Mouse (Mus musculus): Measurements from ENCODE around the gene Atp2b2. TPM values are rescaled to one million over a fixed set of nuclear protein-coding genes. Genes with fewer than 3 reads are reported as not detected.

Gene Atp2b2
- polyA plus RNA-seq, 1 experiment from 2014 or later, result 0.09 TPM

DNA sequence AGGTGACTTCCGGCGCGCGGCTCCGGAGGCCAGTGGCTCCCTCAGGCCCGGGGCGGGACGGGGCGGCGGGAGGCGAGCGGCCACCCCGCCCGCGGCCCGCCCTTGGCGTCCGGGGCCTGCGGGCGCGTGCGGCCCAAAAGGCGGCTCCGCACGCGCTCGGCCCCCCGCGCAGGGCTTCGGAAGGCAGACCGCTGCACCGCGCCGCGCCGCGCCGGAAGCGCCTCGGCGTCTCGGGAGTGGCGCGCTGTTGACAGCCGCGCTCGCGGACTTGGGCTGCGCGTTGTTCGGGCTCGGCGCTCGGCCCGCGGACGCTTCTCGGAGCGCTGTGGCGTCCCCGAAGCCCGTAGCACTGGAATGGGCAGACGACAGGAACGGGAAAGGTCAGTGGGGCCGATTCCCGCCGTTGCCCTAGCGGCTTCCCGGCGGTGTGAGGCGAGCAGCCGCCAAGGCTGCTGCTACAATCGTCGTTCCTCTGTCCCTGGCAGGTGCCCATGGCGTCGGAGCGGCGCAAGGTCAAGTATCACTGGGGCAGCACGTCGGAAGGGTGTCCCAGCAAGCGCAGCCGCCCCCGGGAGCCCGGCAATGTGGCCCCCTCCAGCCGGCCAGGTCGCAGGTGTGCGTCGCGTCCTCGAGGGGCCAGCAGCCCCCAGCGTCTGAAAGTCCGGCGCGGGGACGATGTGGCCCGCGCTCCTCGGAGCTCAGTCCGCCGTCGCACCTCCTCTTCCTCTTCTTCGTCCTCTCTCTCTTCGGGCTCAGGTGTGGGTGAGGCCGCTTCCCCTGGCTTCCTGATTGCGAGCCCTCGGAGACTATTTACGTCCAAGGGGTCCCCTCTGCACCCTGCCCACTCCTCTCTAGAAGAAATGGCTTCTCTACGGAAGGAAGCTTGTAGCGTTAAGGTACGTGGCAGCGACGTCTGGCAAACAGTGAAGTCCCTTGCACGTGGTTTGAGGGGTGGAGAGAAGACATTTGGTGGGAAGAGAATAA is 344.9 kb downstream of the Atp2b2 start:
- Histone ChIP-seq H3K4me2 (peak overlapping the region; percentile 96), H3K27ac (ENCODE audit: low read depth) (peak overlapping the region; percentile 89), H3K4me1 (ENCODE audit: insufficient read depth) (peaks cover 5% of the 10 kb centered on the region; the same call in 1 of the 2 replicates), H3K36me3 (ENCODE audit: insufficient read depth) (peaks cover 26% of the 10 kb centered on the region), H3K4me3 (ENCODE audit: low read depth, low read length) (peak overlapping the region; percentile 93), H3K27me3 (ENCODE audit: insufficient read depth, low read length) (no peaks in the 10 kb centered on the region), H3K9ac (peak overlapping the region; percentile 80), H3K9me3 (ENCODE audit: low read depth, low read length) (no peaks in the 10 kb centered on the region)
- WGBS, result under 1% methylated on average over 95 of the region's 113 CpGs
- peak; percentile 72 for DNase-seq
- TF ChIP-seq CTCF (IDR thresholded peaks at IDR 0.05; ENCODE audit: low read depth), result no peak
- no peak; the same call in 1 of the 2 replicates for ATAC-seq (ENCODE audit: insufficient read depth)

DNA sequence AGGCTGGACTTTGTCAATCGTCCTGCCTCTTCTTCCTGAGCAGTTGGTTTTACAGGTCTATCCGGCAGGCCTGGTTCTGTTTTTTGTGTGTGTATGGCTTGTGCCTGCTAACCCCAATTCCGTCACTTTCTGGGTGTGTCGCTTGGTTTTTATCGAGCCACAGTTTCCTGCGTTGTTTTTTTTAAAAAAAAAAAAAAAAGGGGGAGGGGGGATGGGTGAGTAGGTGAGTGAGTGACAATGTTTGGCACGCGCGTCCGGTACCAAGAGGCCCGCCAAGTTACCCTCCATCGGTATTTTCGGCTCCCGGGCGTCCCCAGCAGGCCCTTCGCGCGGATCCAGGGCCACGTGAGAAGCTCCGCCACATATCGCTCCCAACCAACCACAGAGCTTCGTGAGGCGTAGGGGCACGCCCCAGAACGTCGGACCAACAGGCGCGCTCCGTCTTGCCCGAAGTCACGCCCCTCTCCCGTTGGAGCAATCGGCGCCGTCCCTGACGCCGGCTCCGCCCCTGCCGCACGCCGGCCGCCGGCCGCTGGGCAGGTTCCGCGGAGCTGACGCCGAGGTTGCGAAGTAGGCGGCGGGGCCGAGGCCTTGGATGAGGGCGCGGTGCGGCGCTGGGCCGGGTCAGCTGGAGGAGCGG is 345.7 kb downstream of the Atp2b2 start, which contains the start of gene Tatdn2:
Tatdn2 (plus strand) TSS at position 469 of the 640 bp plus-strand sequence.
- TF ChIP-seq CTCF (IDR thresholded peaks at IDR 0.05; ENCODE audit: low read depth), result no peak; the same call in 1 of the 2 replicates

DNA sequence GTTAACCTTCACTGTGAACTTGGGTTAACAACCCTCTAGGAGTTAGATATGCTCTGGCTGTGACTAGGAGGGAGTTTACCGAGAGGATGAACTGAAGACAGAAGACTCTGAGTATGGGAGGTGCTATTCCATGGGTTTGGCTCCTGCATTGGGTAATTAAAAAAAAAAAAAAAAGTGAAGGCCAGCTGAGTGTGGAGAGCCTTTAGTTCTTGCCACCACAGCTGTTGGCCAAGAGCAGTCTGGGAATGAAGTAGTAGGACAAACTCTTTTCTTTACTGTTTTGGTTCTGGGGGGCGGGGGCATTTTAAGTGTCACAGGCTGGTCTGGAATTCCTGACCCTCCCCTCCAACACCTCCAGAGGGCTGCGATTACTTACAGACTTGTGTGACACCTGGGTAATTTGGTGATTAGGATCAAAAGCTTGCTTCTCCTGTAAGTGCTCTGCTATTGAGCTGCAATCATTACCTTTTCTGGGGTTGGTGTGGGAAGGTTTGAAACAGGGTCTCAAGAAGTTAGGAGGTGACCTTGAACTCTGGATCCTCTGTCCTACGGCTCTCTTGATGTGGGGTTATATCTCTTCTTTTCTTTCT is 346.6 kb downstream of the Atp2b2 start:
- ATAC-seq (ENCODE audit: insufficient read depth) (no peak), DNase-seq (no peak)
- no peak for TF ChIP-seq CTCF (IDR thresholded peaks at IDR 0.05; ENCODE audit: low read depth)
- Histone ChIP-seq H3K27me3 (ENCODE audit: insufficient read depth, low read length) (no peaks in the 10 kb centered on the region), H3K9me3 (ENCODE audit: low read depth, low read length) (no peaks in the 10 kb centered on the region), H3K4me3 (ENCODE audit: low read depth, low read length) (peak overlapping the region; percentile 93), H3K4me2 (peak overlapping the region; percentile 64), H3K36me3 (ENCODE audit: insufficient read depth) (peaks cover 12% of the 10 kb centered on the region), H3K27ac (ENCODE audit: low read depth) (peak overlapping the region; percentile 86), H3K9ac (0 out of 2 replicates have a peak overlapping the region, but pooled peaks have one; percentile 26), H3K4me1 (ENCODE audit: insufficient read depth) (peaks cover 6% of the 10 kb centered on the region; the same call in 1 of the 2 replicates)
- 40% methylated on average over 4 of the region's 4 CpGs for WGBS

More for the DNA sequence above, 345.7 kb downstream of the Atp2b2 start, which contains the start of gene Tatdn2:
- Histone ChIP-seq H3K27ac (ENCODE audit: low read depth) (peak within 1 kb of the TSS; percentile 89), H3K36me3 (ENCODE audit: insufficient read depth) (peaks cover 18% of the 10 kb centered on the region), H3K9me3 (ENCODE audit: low read depth, low read length) (no peaks in the 10 kb centered on the region), H3K9ac (peak within 1 kb of the TSS; percentile 80), H3K4me3 (ENCODE audit: low read depth, low read length) (peak within 1 kb of the TSS; percentile 93), H3K27me3 (ENCODE audit: insufficient read depth, low read length) (no peaks in the 10 kb centered on the region), H3K4me2 (peak within 1 kb of the TSS; percentile 96), H3K4me1 (ENCODE audit: insufficient read depth) (peaks cover 5% of the 10 kb centered on the region; the same call in 1 of the 2 replicates)
- peak; percentile 99 for ATAC-seq (ENCODE audit: insufficient read depth)
- WGBS, result under 1% methylated on average over 51 of the region's 58 CpGs
- peak; percentile 98 for DNase-seq

DNA sequence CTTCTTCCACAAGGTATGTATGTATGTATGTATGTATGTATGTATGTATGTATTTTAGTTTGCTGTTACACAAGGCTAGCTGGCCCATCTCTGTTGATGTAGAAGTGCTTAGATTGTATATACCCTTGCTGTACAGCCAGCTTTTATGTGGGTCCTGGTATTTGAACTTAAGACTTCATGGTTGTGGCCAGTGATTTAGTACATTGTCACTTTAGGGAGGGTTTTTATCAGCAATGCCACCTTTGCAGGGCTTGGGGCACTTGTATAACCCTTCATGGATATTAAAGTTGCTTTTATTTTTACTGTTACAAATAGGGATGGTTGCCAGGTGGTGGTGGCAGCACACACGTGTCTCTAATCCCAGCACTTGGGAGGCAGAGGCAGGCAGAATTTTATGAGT is 347.2 kb downstream of the Atp2b2 start:
- no peak for ATAC-seq (ENCODE audit: insufficient read depth)
- Histone ChIP-seq H3K4me3 (ENCODE audit: low read depth, low read length) (no peak overlapping the region), H3K36me3 (ENCODE audit: insufficient read depth) (peaks cover 8% of the 10 kb centered on the region), H3K9me3 (ENCODE audit: low read depth, low read length) (no peaks in the 10 kb centered on the region), H3K4me1 (ENCODE audit: insufficient read depth) (peaks cover 13% of the 10 kb centered on the region), H3K27me3 (ENCODE audit: insufficient read depth, low read length) (no peaks in the 10 kb centered on the region), H3K27ac (ENCODE audit: low read depth) (no peak overlapping the region), H3K4me2 (no peak overlapping the region), H3K9ac (no peak overlapping the region)
- no peak for DNase-seq
- 71% methylated on average over 1 of the region's 1 CpGs for WGBS
- no peak for TF ChIP-seq CTCF (IDR thresholded peaks at IDR 0.05; ENCODE audit: low read depth)

Small RNA genes within 50 kb of the gene (microRNA-seq; reads per million reads assigned to microRNA genes)
- gene Mir7042 (ENCODE audit: borderline number of aligned reads), result not detected

Other genes with a start within 250 kb of the Atp2b2 start
- 0.07 TPM in 1 of 2 replicates, not detected in the other for gene Slc6a11, start 88.6 kb upstream of the Atp2b2 start, polyA plus RNA-seq (2014; fragmentation: Nextera tagmentation; extraction: Ambion mirVana)
- 0.46 TPM in 1 of 2 replicates, not detected in the other for gene Slc6a1, start 240.0 kb upstream of the Atp2b2 start, polyA plus RNA-seq (2014; fragmentation: Nextera tagmentation; extraction: Ambion mirVana)

All from lung, embryonic 14.5 days (tissue).